Mouse (Mus musculus) hindbrain, embryonic 11.5 days (tissue): ENCODE results near the gene Hspa1b. TPM values are rescaled to one million over a fixed set of nuclear protein-coding genes. Genes with fewer than 3 reads are reported as not detected.
"Not testable (repeated sequence)": the region's sequence is repeated elsewhere in the genome, so short reads cannot be mapped to it uniquely, and the experiment has no call there.

Experiments
- ATAC-seq: fragments of 200-750 bp; cut with Nextera tagmentation; 2 replicates; pipeline ENCODE4 v1.8.0; 2017; ENCODE audit warnings: mild to moderate bottlenecking, moderate TSS enrichment, moderate library complexity; ENCODE audit not compliant: low FRiP score
- DNase-seq: peaks from one replicate; pipeline ENCODE4 v3.0.0-alpha.2; 2015; ENCODE audit warnings: low spot score
- H3K27ac ChIP-seq: fragments of 300-500 bp; sonication (generic); 2 replicates; pipeline ENCODE4 v1.5.1; 2014; ENCODE audit warnings: mild to moderate bottlenecking, low read depth, low read length
- H3K27me3 ChIP-seq: fragments of 300-500 bp; sonication (generic); 2 replicates; pipeline ENCODE4 v1.6.1; 2014; ENCODE audit warnings: mild to moderate bottlenecking, low read length, moderate library complexity, mixed read lengths; ENCODE audit not compliant: control insufficient read depth, insufficient read depth
- H3K36me3 ChIP-seq: fragments of 300-500 bp; sonication (generic); 2 replicates; pipeline ENCODE4 v1.6.1; 2014; ENCODE audit warnings: mild to moderate bottlenecking, low read length, moderate library complexity, mixed read lengths; ENCODE audit not compliant: control insufficient read depth, insufficient read depth
- H3K4me1 ChIP-seq: fragments of 300-500 bp; sonication (generic); replicated peaks from 2 replicates; pipeline ENCODE4 v1.6.1; 2014; ENCODE audit warnings: low read length, mixed read lengths; ENCODE audit not compliant: control insufficient read depth, insufficient read depth
- H3K4me2 ChIP-seq: fragments of 300-500 bp; sonication (generic); replicated peaks from 2 replicates; pipeline ENCODE4 v1.6.1; 2014; ENCODE audit warnings: mild to moderate bottlenecking, low read depth, low read length
- H3K4me3 ChIP-seq: fragments of 300-500 bp; sonication (generic); 2 replicates; pipeline ENCODE4 v1.5.1; 2014; ENCODE audit warnings: low read depth, low read length
- H3K9ac ChIP-seq: fragments of 300-500 bp; sonication (generic); 2 replicates; pipeline ENCODE4 v1.6.1; 2014; ENCODE audit warnings: low read depth, low read length
- H3K9me3 ChIP-seq: fragments of 300-500 bp; sonication (generic); 2 replicates; pipeline ENCODE4 v1.6.1; 2016; ENCODE audit warnings: low read length; ENCODE audit not compliant: control insufficient read depth
- WGBS: fragments of 180-500 bp; shearing (Covaris S2); extraction: QIAGEN DNeasy Blood & Tissue Kit; methylation state at CpG from one replicate; pipeline ENCODE4 v1.1.7; 2014; 5-methylcytosine and 5-hydroxymethylcytosine counted together
- polyA plus RNA-seq: library from polyadenylated mRNA; unstranded; fragments of >200 nt; fragmentation: Nextera tagmentation; extraction: Ambion mirVana; gene quantifications from 2 replicates; pipeline ENCODE4 v1.2.1, GENCODE M21; 2014

The Hspa1b gene
- polyA plus RNA-seq, 1 experiment from 2014 or later: 0.15 TPM

- no peak overlapping the region for H3K27ac ChIP-seq
- no peak overlapping the region for H3K4me3 ChIP-seq
- DNase-seq: no peak
- H3K27me3 ChIP-seq: no peaks in the 10 kb centered on the region
- H3K4me1 ChIP-seq: peaks cover under 1% of the 10 kb centered on the region; the same call in 1 of the 2 replicates
- no peak overlapping the region for H3K4me2 ChIP-seq
- no peaks in the 10 kb centered on the region for H3K36me3 ChIP-seq
- ATAC-seq: no peak
- H3K9me3 ChIP-seq: no peaks in the 10 kb centered on the region
- no peak overlapping the region for H3K9ac ChIP-seq
- WGBS: 86% methylated on average over 3 of the region's 3 CpGs
Observed at GRCm38 (mm10) chr17:34975581-34976492, 16.8 kb upstream of the Hspa1b start.

- Histone ChIP-seq H3K27me3 (peaks cover 18% of the 10 kb centered on the region), H3K4me3 (peak within 1 kb of the TSS; percentile 19), H3K4me2 (peak within 1 kb of the TSS; percentile 54)
- DNase-seq: peak; percentile 75
- not testable (repeated sequence) for H3K36me3 ChIP-seq, H3K9me3 ChIP-seq, H3K9ac ChIP-seq, H3K4me1 ChIP-seq, H3K27ac ChIP-seq
- WGBS: 2% methylated on average over 26 of the region's 33 CpGs
- ATAC-seq: peak; percentile 95
Observed at GRCm38 (mm10) chr17:34972069-34972749, 13.2 kb upstream of the Hspa1b start, which contains the start of the genes Hspa1a and Hspa1l. Gene Hspa1a, minus strand, starts transcription at chr17:34972156. Gene Hspa1l, plus strand, starts transcription at chr17:34972703.

- WGBS: 4% methylated on average over 11 of the region's 43 CpGs
- ATAC-seq: peak; percentile 56
- H3K27me3 ChIP-seq: peaks cover 18% of the 10 kb centered on the region
- not testable (repeated sequence) for H3K9me3 ChIP-seq, H3K36me3 ChIP-seq, H3K9ac ChIP-seq, DNase-seq, H3K27ac ChIP-seq, H3K4me1 ChIP-seq
- peak overlapping the region; percentile 54 for H3K4me2 ChIP-seq
- peak overlapping the region; percentile 19 for H3K4me3 ChIP-seq
Observed at GRCm38 (mm10) chr17:34971694-34972068, 12.6 kb upstream of the Hspa1b start.

- H3K27ac ChIP-seq, H3K36me3 ChIP-seq, DNase-seq, H3K9me3 ChIP-seq, H3K4me2 ChIP-seq, H3K9ac ChIP-seq, H3K4me3 ChIP-seq, ATAC-seq, H3K4me1 ChIP-seq: not testable (repeated sequence)
- 35% methylated on average over 23 of the region's 37 CpGs for WGBS
- peaks cover 18% of the 10 kb centered on the region for H3K27me3 ChIP-seq
Observed at GRCm38 (mm10) chr17:34970850-34971249, 11.8 kb upstream of the Hspa1b start.

GRCm38 (mm10) chr17:34969822-34970221 lies 10.8 kb upstream of the Hspa1b start, which contains the start of gene Gm20481:
Gene Gm20481, plus strand, starts transcription at chr17:34969912.
- not testable (repeated sequence) for H3K9me3 ChIP-seq, DNase-seq, H3K4me1 ChIP-seq, H3K4me3 ChIP-seq, H3K36me3 ChIP-seq, ATAC-seq, H3K9ac ChIP-seq, H3K4me2 ChIP-seq, H3K27ac ChIP-seq
- peaks cover 18% of the 10 kb centered on the region for H3K27me3 ChIP-seq
- WGBS: 60% methylated on average over 6 of the region's 11 CpGs

GRCm38 (mm10) chr17:34965627-34966026 lies 6.6 kb upstream of the Hspa1b start:
- Histone ChIP-seq H3K9ac (no peak overlapping the region), H3K27me3 (peaks cover 18% of the 10 kb centered on the region), H3K36me3 (no peaks in the 10 kb centered on the region), H3K9me3 (no peaks in the 10 kb centered on the region), H3K4me2 (no peak overlapping the region), H3K4me1 (no peaks in the 10 kb centered on the region), H3K27ac (no peak overlapping the region), H3K4me3 (no peak overlapping the region)
- DNase-seq (no peak), ATAC-seq (no peak)
- WGBS: 83% methylated on average over 5 of the region's 5 CpGs

- no peak overlapping the region for H3K4me3 ChIP-seq
- no peak overlapping the region for H3K9ac ChIP-seq
- no peaks in the 10 kb centered on the region for H3K9me3 ChIP-seq
- 0 out of 2 replicates have a peak, but pooled peaks cover 2% of the 10 kb centered on the region for H3K4me1 ChIP-seq
- H3K27ac ChIP-seq: no peak overlapping the region
- no peak overlapping the region for H3K4me2 ChIP-seq
- H3K27me3 ChIP-seq: peaks cover 16% of the 10 kb centered on the region
- ATAC-seq (no peak), DNase-seq (no peak)
- no peaks in the 10 kb centered on the region for H3K36me3 ChIP-seq
- 13% methylated on average over 1 of the region's 1 CpGs for WGBS
Observed at GRCm38 (mm10) chr17:34964640-34965049, 5.6 kb upstream of the Hspa1b start.

- no peak overlapping the region for H3K27ac ChIP-seq
- peaks cover under 1% of the 10 kb centered on the region; the same call in 1 of the 2 replicates for H3K27me3 ChIP-seq
- ATAC-seq (no peak), DNase-seq (no peak)
- 0 out of 2 replicates have a peak, but pooled peaks cover 2% of the 10 kb centered on the region for H3K4me1 ChIP-seq
- no peak overlapping the region for H3K4me3 ChIP-seq
- no peak overlapping the region for H3K9ac ChIP-seq
- no peaks in the 10 kb centered on the region for H3K36me3 ChIP-seq
- WGBS: 57% methylated on average over 1 of the region's 1 CpGs
- H3K9me3 ChIP-seq: no peaks in the 10 kb centered on the region
- H3K4me2 ChIP-seq: no peak overlapping the region
Observed at GRCm38 (mm10) chr17:34962841-34963240, 3.8 kb upstream of the Hspa1b start.
